Mouse (Mus musculus) forebrain, embryonic 12.5 days (tissue): ENCODE results near the gene Cacna2d3. TPM values are rescaled to one million over a fixed set of nuclear protein-coding genes. Genes with fewer than 3 reads are reported as not detected.

Experiments used
- ATAC-seq: fragments of 200-750 bp; cut with Nextera tagmentation; 2 replicates; pipeline ENCODE4 v1.8.0; 2017; ENCODE audit warnings: moderate TSS enrichment; ENCODE audit not compliant: low FRiP score
- H3K27ac ChIP-seq: fragments of 300-500 bp; sonication (generic); 2 replicates; pipeline ENCODE4 v1.5.1; 2016; ENCODE audit warnings: mild to moderate bottlenecking
- H3K27me3 ChIP-seq: fragments of 300-500 bp; sonication (generic); 2 replicates; pipeline ENCODE4 v1.6.1; 2016; ENCODE audit warnings: mild to moderate bottlenecking
- H3K36me3 ChIP-seq: fragments of 300-500 bp; sonication (generic); replicated peaks from 2 replicates; pipeline ENCODE4 v1.6.1; 2016; ENCODE audit warnings: mild to moderate bottlenecking
- H3K4me1 ChIP-seq: fragments of 300-500 bp; sonication (generic); 2 replicates; pipeline ENCODE4 v1.6.1; 2016
- H3K4me2 ChIP-seq: fragments of 300-500 bp; sonication (generic); 2 replicates; pipeline ENCODE4 v1.6.1; 2016; ENCODE audit warnings: mild to moderate bottlenecking, moderate library complexity
- H3K4me3 ChIP-seq: fragments of 300-500 bp; sonication (generic); replicated peaks from 2 replicates; pipeline ENCODE4 v1.5.1; 2016; ENCODE audit warnings: mild to moderate bottlenecking
- H3K9ac ChIP-seq: fragments of 300-500 bp; sonication (generic); 2 replicates; pipeline ENCODE4 v1.6.1; 2016; ENCODE audit warnings: mild to moderate bottlenecking
- H3K9me3 ChIP-seq: fragments of 300-500 bp; sonication (generic); 2 replicates; pipeline ENCODE4 v1.6.1; 2016
- WGBS: fragments of 180-500 bp; shearing (Covaris S2); methylation state at CpG from one replicate; pipeline ENCODE4 v1.1.7; 2016; 5-methylcytosine and 5-hydroxymethylcytosine counted together
- polyA plus RNA-seq: library from polyadenylated mRNA; unstranded; fragments of >200 nt; fragmentation: Nextera tagmentation; extraction: Ambion mirVana; gene quantifications from 2 replicates; pipeline ENCODE4 v1.2.1, GENCODE M21; 2016

The Cacna2d3 gene
- polyA plus RNA-seq, 1 experiment from 2014 or later, result 15.3 TPM

- no peak overlapping the region for H3K27ac ChIP-seq
- H3K36me3 ChIP-seq, result no peaks in the 10 kb centered on the region
- peaks cover 6% of the 10 kb centered on the region for H3K27me3 ChIP-seq
- no peaks in the 10 kb centered on the region for H3K4me1 ChIP-seq
- no peak overlapping the region for H3K4me3 ChIP-seq
- no peak overlapping the region for H3K4me2 ChIP-seq
- no peak for ATAC-seq
- no peaks in the 10 kb centered on the region for H3K9me3 ChIP-seq
- 87% methylated on average over 5 of the region's 5 CpGs for WGBS
- no peak overlapping the region for H3K9ac ChIP-seq
These were observed 626.2 kb downstream of the Cacna2d3 start for GRCm38 (mm10) chr14:29095431-29095830.

DNA sequence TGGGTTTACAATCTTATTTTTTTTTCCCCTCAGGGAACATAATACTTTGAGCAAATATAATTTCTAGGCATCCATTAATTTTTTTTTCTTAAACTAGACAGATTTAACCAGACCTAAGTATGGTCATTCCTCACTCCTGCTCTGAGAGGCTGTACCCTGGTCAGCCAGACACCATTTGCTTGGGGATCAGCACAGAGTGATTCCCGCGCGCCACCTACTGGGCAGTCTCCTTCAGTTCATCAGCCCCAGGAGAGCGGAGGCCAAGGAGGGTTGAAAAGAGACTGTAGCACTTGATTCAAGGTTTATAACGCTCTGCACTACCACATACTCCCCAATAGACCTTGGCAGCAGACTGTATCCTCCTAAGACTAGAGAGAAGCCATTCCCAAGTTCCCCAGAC is 631.6 kb downstream of the Cacna2d3 start:
- no peak overlapping the region for H3K9ac ChIP-seq
- no peak overlapping the region for H3K27ac ChIP-seq
- peaks cover 3% of the 10 kb centered on the region; the same call in 1 of the 2 replicates for H3K4me1 ChIP-seq
- peaks cover 11% of the 10 kb centered on the region for H3K27me3 ChIP-seq
- peak; percentile 82 for ATAC-seq
- WGBS, result 6% methylated on average over 5 of the region's 5 CpGs
- H3K36me3 ChIP-seq, result no peaks in the 10 kb centered on the region
- no peak overlapping the region for H3K4me3 ChIP-seq
- no peak overlapping the region for H3K4me2 ChIP-seq
- no peaks in the 10 kb centered on the region for H3K9me3 ChIP-seq

DNA sequence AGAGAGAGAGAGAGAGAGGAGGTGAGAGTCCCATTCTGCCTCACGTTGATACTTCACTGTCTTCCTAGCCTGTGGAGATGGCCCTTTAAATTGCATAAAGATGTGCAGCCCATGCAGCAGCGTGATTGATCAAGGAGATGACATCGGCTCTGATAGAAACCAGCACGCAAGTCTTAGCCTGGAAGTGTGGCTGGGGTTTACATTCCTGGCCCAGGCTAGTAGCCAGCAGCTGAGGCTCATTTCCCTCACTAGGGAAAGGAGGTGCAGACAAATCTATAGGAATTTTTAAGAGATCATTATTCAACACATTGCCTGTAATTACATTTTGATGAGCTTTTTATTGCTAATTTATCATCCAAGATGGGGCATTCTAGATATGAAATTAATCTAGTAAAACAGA is 635.1 kb downstream of the Cacna2d3 start:
- H3K27ac ChIP-seq, result no peak overlapping the region

GRCm38 (mm10) chr14:29085493-29086159 is 636.0 kb downstream of the Cacna2d3 start:
- Histone ChIP-seq H3K4me3 (no peak overlapping the region), H3K4me2 (no peak overlapping the region), H3K27me3 (peaks cover 8% of the 10 kb centered on the region; the same call in 1 of the 2 replicates), H3K36me3 (no peaks in the 10 kb centered on the region), H3K9me3 (no peaks in the 10 kb centered on the region), H3K27ac (no peak overlapping the region), H3K9ac (no peak overlapping the region), H3K4me1 (peaks cover 3% of the 10 kb centered on the region; the same call in 1 of the 2 replicates)
- 60% methylated on average over 7 of the region's 7 CpGs for WGBS
- no peak for ATAC-seq

More for the DNA sequence above, 635.1 kb downstream of the Cacna2d3 start:
- WGBS, result 67% methylated on average over 4 of the region's 4 CpGs
- Histone ChIP-seq H3K4me3 (no peak overlapping the region), H3K9me3 (no peaks in the 10 kb centered on the region), H3K4me2 (no peak overlapping the region), H3K36me3 (no peaks in the 10 kb centered on the region), H3K27me3 (peaks cover 11% of the 10 kb centered on the region; the same call in 1 of the 2 replicates), H3K9ac (no peak overlapping the region), H3K4me1 (peaks cover 3% of the 10 kb centered on the region; the same call in 1 of the 2 replicates)
- ATAC-seq, result no peak

DNA sequence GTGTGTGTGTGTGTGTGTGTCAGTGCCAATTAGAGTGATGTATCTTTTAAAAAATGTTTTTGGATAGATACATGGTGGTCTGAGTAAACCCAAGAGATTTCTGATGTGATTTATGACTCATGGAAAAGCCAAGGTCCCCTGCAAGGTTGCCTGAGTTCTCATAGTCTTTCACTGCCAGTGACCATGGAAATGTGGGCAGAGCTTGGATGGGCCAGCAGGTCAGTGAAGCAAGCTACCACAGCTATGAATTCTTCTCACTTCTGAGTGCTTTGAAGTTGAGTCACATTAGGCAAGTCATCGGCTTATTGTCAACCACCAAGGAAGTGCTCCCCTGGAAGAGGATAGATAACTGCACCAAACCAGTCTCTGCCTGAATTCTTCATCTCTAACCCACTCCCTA is 639.5 kb downstream of the Cacna2d3 start:
- Histone ChIP-seq H3K36me3 (no peaks in the 10 kb centered on the region), H3K4me2 (no peak overlapping the region), H3K9ac (no peak overlapping the region), H3K9me3 (no peaks in the 10 kb centered on the region), H3K27ac (no peak overlapping the region), H3K27me3 (0 out of 2 replicates have a peak, but pooled peaks cover under 1% of the 10 kb centered on the region), H3K4me1 (peaks cover 3% of the 10 kb centered on the region; the same call in 1 of the 2 replicates), H3K4me3 (no peak overlapping the region)
- 94% methylated on average over 1 of the region's 1 CpGs for WGBS
- no peak for ATAC-seq

DNA sequence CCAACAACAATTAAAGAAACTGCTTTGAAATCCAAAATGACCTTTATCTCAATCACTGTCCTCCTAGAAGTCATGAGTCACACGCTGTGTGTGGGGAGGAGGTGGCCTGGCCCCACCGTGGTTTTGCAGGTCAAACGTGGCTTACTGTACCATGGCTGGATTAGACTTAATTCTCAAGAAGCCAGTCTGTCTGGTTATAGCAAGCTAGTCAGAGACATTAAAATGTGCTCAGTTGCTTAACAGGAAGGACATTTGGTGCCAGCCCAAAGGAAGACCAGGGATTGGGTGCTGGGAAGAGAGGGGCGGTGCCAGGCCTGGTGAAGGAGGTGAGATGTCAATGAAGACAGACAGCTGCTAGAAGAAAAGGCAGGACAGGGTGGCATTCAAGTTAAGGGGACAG is 641.0 kb downstream of the Cacna2d3 start:
- no peak for ATAC-seq
- Histone ChIP-seq H3K9ac (no peak overlapping the region), H3K4me3 (no peak overlapping the region), H3K4me1 (no peaks in the 10 kb centered on the region), H3K36me3 (no peaks in the 10 kb centered on the region), H3K9me3 (no peaks in the 10 kb centered on the region), H3K4me2 (no peak overlapping the region), H3K27ac (no peak overlapping the region), H3K27me3 (no peaks in the 10 kb centered on the region)
- 86% methylated on average over 4 of the region's 4 CpGs for WGBS

- ATAC-seq, result no peak
- Histone ChIP-seq H3K36me3 (no peaks in the 10 kb centered on the region), H3K4me3 (no peak overlapping the region), H3K27me3 (no peaks in the 10 kb centered on the region), H3K27ac (no peak overlapping the region), H3K4me2 (no peak overlapping the region), H3K9ac (no peak overlapping the region), H3K9me3 (no peaks in the 10 kb centered on the region), H3K4me1 (no peaks in the 10 kb centered on the region)
- 83% methylated on average over 4 of the region's 4 CpGs for WGBS
These were observed 641.4 kb downstream of the Cacna2d3 start for GRCm38 (mm10) chr14:29080228-29080627.

GRCm38 (mm10) chr14:29077418-29077817 is 644.2 kb downstream of the Cacna2d3 start:
- no peaks in the 10 kb centered on the region for H3K36me3 ChIP-seq
- no peaks in the 10 kb centered on the region for H3K4me1 ChIP-seq
- no peaks in the 10 kb centered on the region for H3K27me3 ChIP-seq
- H3K4me2 ChIP-seq, result no peak overlapping the region
- no peak overlapping the region for H3K4me3 ChIP-seq
- no peak overlapping the region for H3K9ac ChIP-seq
- no peak overlapping the region for H3K27ac ChIP-seq
- no peaks in the 10 kb centered on the region for H3K9me3 ChIP-seq
- 50% methylated on average over 3 of the region's 3 CpGs for WGBS
- no peak for ATAC-seq

DNA sequence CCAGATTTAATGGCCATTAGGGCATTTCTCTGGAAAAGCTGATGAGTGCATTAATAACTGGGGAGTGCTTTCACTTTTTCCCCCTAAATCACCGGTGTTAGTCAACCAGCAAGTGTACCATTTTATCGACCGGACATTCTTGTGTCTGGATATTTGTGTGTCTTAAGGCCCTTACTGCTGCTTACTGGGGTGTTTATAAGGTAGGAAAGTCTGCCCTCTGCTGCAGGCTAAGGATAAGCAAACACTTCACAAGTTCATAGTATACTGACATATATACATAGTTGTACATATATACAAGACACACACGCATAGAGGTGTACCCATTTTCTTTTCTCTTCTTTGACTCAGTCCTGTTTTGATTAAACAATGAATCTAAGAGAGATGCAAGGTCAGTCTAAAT is 647.9 kb downstream of the Cacna2d3 start:
- 87% methylated on average over 4 of the region's 4 CpGs for WGBS
- Histone ChIP-seq H3K4me3 (no peak overlapping the region), H3K9me3 (no peaks in the 10 kb centered on the region), H3K4me1 (no peaks in the 10 kb centered on the region), H3K4me2 (no peak overlapping the region), H3K27ac (no peak overlapping the region), H3K36me3 (no peaks in the 10 kb centered on the region), H3K9ac (no peak overlapping the region), H3K27me3 (no peaks in the 10 kb centered on the region)
- no peak for ATAC-seq

- no peak overlapping the region for H3K4me2 ChIP-seq
- H3K27ac ChIP-seq, result no peak overlapping the region
- no peak overlapping the region for H3K9ac ChIP-seq
- no peak for ATAC-seq
- H3K4me3 ChIP-seq, result no peak overlapping the region
- no peaks in the 10 kb centered on the region for H3K27me3 ChIP-seq
- H3K36me3 ChIP-seq, result no peaks in the 10 kb centered on the region
- 91% methylated on average over 2 of the region's 2 CpGs for WGBS
- H3K9me3 ChIP-seq, result no peaks in the 10 kb centered on the region
- H3K4me1 ChIP-seq, result no peaks in the 10 kb centered on the region
These were observed 659.0 kb downstream of the Cacna2d3 start for GRCm38 (mm10) chr14:29062676-29063075.

DNA sequence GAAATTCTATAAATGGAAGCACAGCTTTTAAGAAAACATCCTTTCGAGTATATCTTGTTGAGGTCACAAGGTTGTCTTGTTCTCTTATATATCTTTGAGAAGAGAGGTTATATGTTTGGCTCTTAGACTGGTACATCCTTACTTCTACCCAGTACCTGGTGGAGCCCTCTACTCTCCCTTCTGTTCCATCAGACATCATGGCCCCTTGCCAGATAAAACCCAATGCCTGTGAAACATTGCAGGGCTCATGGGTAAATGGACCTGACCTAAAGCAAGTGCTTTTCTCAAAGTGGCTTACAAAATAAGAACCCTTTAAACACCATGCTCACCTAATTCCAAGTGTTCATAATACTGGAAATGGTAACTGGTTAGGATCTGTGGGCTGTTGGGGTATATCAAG is 660.2 kb downstream of the Cacna2d3 start:
- no peaks in the 10 kb centered on the region for H3K9me3 ChIP-seq
- no peak overlapping the region for H3K27ac ChIP-seq
- no peak for ATAC-seq
- no peaks in the 10 kb centered on the region for H3K4me1 ChIP-seq
- H3K4me2 ChIP-seq, result no peak overlapping the region
- H3K9ac ChIP-seq, result no peak overlapping the region
- H3K36me3 ChIP-seq, result no peaks in the 10 kb centered on the region
- no peak overlapping the region for H3K4me3 ChIP-seq
- H3K27me3 ChIP-seq, result no peaks in the 10 kb centered on the region
- WGBS, result 91% methylated on average over 1 of the region's 1 CpGs

DNA sequence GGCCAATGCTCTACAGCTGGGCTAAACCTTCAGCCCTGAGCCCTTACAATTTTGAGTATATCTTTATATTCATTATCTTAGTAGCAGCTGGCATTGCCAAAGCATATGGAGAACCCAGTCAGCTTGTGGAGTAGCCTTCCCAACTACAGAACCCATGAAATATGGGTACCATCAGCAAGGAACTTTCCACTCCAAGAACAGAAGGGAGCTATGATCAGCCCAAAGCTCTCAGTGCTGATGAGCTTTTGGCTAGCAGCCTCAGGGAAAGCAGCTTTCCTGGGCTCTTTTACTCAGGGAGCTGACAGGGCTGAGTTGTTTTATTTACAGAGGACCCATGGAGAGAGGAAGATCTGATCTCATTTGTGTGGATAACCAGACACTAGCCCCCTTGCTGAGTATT is 661.0 kb downstream of the Cacna2d3 start:
- Histone ChIP-seq H3K4me2 (no peak overlapping the region), H3K27me3 (no peaks in the 10 kb centered on the region), H3K4me3 (no peak overlapping the region), H3K27ac (no peak overlapping the region), H3K9ac (no peak overlapping the region), H3K36me3 (no peaks in the 10 kb centered on the region), H3K9me3 (no peaks in the 10 kb centered on the region), H3K4me1 (no peaks in the 10 kb centered on the region)
- ATAC-seq, result no peak
